Mouse (Mus musculus) inflammation-experienced regulatory T-cells, adult 16 weeks (primary cell): ENCODE results near the gene Itm2b. TPM values are rescaled to one million over a fixed set of nuclear protein-coding genes. Genes with fewer than 3 reads are reported as not detected.

Source experiments
- polyA plus RNA-seq: library from polyadenylated mRNA; unstranded; fragments of 100-300 nt; shearing (Covaris generic); gene quantifications from one replicate; pipeline ENCODE4 v1.2.1, GENCODE M21; 2017

The Itm2b gene
- polyA plus RNA-seq = 1,788 TPM

DNA sequence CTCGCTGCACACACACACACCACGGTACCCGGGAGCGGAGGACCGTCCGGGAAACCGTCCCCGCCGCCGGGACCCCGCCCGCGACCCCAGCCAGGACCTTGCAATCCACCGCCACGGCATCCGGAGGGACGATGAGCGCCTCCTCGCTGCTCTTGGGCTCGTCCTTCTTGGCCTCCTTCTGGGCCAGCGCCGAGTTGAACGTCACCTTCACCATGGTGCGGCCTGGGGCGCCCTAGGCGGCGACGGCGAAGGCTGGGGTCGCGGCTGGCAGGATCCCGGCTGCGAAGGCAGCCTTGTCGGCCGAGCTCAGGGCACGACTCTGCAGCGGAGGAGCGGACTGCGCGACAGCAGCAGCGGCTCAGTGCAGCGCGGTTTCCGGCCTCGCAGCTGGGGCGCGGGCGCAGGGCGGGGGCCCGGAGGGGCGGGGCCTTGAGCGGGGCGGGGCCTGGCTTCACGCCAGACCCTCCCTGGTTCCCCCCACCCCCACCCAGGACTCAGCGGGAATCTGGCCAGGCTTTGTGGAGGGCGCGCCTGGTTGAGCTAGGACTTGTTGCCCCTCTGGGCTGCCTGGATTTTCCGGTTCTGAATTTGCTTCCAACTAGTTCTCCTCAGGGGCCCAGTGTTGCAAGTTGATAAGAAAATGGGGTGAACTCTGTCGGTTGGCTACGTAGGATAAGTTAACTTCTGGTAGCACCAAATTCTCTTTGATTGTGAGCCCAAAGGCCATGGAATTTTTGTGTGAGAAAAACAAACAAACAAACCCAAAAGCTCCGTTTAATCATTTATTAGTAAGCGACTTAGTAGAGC is at the start of gene Itm2b:
Gene Itm2b, minus strand, starts transcription at position 377 of the 807 bp plus-strand sequence.

DNA sequence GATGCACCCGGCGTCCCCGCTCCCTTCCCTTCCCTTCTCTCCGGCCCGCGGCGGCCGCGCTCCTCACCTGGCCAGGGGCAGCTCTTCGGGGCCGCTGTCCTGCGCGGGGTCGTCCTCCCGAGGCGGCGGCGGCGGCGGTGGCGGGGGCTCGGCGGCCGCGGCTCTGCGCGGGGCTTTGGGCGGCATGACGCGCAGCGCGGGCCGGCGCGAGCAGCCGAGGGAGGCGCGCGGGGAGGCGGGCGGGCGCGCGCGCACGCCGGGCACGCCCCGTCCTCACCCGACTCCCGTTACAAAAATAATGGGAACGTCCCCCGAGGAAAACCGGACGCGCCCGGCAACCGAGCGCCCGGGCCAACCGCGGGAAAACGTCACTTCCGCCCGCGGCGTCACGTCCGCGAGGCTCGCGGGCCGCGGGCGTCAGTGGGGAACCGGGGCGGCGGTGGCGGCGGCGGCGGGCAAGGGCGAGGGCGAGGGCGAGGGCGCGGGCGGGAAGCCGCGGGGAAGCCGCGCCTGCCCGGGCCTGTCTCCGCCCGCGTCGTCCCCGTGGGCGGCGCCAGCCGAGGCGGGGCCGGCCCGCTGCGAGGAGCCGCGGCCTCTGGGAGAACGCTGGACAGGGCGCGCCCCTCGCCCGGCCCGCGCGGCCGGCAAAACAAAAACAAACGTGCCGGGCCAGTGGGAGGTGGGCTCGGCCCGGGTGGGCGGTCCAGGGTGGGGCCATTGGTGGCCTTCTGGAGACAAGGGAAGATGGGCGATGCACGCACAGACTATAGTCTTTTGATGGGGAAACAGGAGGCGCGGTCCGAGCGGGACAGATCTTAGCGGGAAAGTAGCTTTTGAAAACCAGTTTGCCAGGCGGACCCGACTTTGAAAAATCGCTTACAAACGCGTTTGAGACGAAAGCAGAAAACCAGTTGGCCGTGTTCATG is 59.4 kb downstream of the Itm2b start, which contains the start of gene Rb1:
Gene Rb1, minus strand, starts transcription at position 367 of the 926 bp plus-strand sequence.

Other genes with a start within 250 kb of the Itm2b start
- gene Lpar6, start 147.4 kb downstream of the Itm2b start, polyA plus RNA-seq = 28.0 TPM
- gene Rb1, start 59.5 kb downstream of the Itm2b start, polyA plus RNA-seq = 56.9 TPM
- gene Med4, start 124.7 kb upstream of the Itm2b start, polyA plus RNA-seq = 81.8 TPM
- 84.0 TPM for gene Sucla2, start 140.0 kb upstream of the Itm2b start, polyA plus RNA-seq
- 6.4 TPM for gene Nudt15, start 163.0 kb upstream of the Itm2b start, polyA plus RNA-seq